Mouse (Mus musculus): ENCODE measurements at regions not wholly inside any gene's neighbourhood (a gene's known extent, or its start where the extent isn't known, plus 50 kb on each side); places are given as distances from the start of the nearest gene placed in this dataset.

DNA sequence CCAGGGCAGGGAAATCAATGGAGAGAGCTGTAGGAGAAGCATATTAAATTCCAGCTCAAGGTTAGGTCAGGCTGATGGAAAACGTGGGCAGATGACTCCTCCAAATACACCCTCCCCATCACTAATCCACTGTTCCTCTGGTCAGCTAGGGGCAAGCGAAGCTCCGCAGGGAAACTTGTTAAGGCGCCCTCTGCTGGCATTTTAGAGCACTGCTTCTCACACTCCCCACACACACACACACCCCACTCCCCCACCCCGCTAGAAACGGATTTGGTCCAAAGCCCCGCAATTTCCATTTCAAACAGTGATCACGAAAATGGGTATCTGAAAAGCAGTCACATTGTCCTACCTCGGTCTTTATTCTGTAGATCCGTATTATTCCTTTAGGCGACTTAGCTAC lies 259.0 kb upstream of the Gpc5 start:
- Histone ChIP-seq H3K9me3 (ENCODE audit: control insufficient read depth, low read length) (no peaks in the 10 kb centered on the region), H3K4me3 (ENCODE audit: low read length) (no peak overlapping the region), H3K9ac (ENCODE audit: low read depth, low read length) (no peak overlapping the region), H3K27me3 (replicated peaks; ENCODE audit: control insufficient read depth, insufficient read depth, low read length) (no peaks in the 10 kb centered on the region), H3K27ac (ENCODE audit: low read depth, low read length) (no peak overlapping the region), H3K4me2 (ENCODE audit: low read length) (no peak overlapping the region), H3K36me3 (ENCODE audit: control insufficient read depth, insufficient read depth, low read length) (no peaks in the 10 kb centered on the region), H3K4me1 (ENCODE audit: control insufficient read depth, insufficient read depth, low read depth, low read length) (no peaks in the 10 kb centered on the region)
- WGBS = 51% methylated on average over 11 of the region's 11 CpGs
- no peak for ATAC-seq

DNA sequence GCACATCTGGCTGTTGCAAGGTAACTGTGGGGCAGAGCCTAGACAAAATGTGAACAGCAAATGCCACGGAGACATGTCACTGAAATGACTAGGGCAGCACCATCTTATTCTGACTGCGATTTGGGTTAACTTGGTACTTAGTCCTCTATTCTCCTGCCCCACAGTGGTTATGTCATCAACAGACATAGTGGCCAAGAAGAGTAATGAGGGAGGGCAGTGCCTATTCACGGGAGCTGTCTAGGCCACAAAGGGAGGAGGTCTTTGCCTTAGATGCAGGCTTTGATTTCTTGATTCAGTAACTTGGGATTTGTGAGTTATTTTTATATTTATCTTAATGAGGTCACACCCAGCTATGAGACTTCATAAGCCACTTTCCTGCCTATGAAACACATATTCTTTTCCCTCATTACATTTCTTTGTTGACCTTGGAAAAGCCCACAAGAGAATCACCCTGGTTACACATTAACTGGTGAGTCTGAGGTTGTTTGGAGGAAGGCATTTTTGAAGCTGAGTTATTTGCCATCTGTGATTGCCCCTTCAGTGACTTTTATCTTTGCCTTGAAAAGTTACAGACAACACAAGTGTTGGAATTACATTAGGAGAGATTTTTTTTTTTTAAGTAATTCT lies 255.2 kb upstream of the Gpc5 start:
- 39% methylated on average over 3 of the region's 3 CpGs for whole genome bisulfite sequencing

DNA sequence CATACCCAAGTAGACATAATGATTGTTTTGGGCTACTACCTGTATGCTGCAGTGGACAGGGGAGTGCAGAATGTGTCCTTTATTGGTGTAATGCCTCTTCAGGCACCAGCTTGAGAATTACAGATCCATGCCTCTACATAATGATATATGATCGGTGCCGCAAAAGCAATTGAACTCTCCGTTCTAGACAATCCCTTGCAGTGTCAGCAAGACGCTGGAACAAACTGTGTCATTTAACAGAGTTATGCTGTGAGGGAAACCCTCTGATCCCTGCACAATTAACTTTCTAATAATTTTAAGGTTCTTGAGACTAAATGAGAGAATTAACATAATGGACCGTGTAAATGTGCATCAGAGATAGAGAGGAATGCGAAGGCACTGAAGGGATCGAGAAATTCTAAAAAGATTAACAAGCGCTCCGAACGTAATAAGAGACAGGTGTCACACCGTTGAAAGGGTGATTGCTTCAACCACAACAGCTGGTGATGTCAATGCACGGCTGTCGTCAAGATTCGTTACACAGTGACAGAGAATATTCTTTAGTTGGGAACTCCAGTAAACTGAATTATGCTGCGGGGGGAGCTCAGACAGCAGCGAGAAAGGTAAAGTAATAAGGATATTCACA lies 254.3 kb upstream of the Gpc5 start:
- H3K4me3 ChIP-seq (ENCODE audit: low read length) = no peak overlapping the region
- ATAC-seq = peak; percentile 71

More for the DNA sequence above, 255.2 kb upstream of the Gpc5 start:
- no peak overlapping the region for H3K4me2 ChIP-seq (ENCODE audit: low read length)
- H3K9me3 ChIP-seq (ENCODE audit: control insufficient read depth, low read length) = no peaks in the 10 kb centered on the region
- no peak overlapping the region for H3K27ac ChIP-seq (ENCODE audit: low read depth, low read length)
- H3K9ac ChIP-seq (ENCODE audit: low read depth, low read length) = no peak overlapping the region
- ATAC-seq = no peak
- no peak overlapping the region for H3K4me3 ChIP-seq (ENCODE audit: low read length)
- no peaks in the 10 kb centered on the region for H3K27me3 ChIP-seq (replicated peaks; ENCODE audit: control insufficient read depth, insufficient read depth, low read length)
- no peaks in the 10 kb centered on the region for H3K36me3 ChIP-seq (ENCODE audit: control insufficient read depth, insufficient read depth, low read length)
- no peaks in the 10 kb centered on the region for H3K4me1 ChIP-seq (ENCODE audit: control insufficient read depth, insufficient read depth, low read depth, low read length)

DNA sequence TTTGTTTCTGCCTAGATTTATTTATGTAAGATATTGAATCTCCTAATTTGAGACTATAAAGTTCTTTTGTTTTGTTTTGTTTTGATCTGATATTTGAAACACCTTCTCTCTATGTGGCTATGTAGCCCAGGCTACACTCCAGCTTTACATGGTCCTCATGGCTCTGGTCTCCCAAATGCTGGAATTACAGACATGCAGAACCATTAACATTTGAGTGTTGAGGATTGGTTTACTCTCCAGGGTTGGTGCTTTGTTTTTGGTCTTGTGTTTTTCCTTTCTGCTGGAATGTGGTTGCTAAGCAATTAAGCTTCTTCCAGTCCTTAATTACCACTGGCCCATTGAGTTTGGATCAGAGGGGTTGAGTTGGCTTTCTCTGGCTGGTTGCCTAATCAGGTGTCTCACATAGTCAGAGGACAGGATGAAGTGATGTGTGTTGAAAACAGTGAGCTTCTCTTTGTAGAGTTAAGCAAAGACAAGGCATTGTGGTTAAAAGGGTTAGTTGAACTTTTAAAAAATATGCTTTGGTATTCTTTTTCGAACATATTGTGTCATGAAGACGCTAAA lies 252.6 kb upstream of the Gpc5 start:
- Histone ChIP-seq H3K9me3 (ENCODE audit: control insufficient read depth, low read length) (no peaks in the 10 kb centered on the region), H3K4me3 (ENCODE audit: low read length) (no peak overlapping the region), H3K27me3 (replicated peaks; ENCODE audit: control insufficient read depth, insufficient read depth, low read length) (no peaks in the 10 kb centered on the region), H3K4me1 (ENCODE audit: control insufficient read depth, insufficient read depth, low read depth, low read length) (no peaks in the 10 kb centered on the region; the same call in 1 of the 2 replicates), H3K27ac (ENCODE audit: low read depth, low read length) (no peak overlapping the region), H3K9ac (ENCODE audit: low read depth, low read length) (no peak overlapping the region), H3K4me2 (ENCODE audit: low read length) (no peak overlapping the region), H3K36me3 (ENCODE audit: control insufficient read depth, insufficient read depth, low read length) (no peaks in the 10 kb centered on the region)
- WGBS = 80% methylated on average over 2 of the region's 2 CpGs
- no peak for ATAC-seq

More for the DNA sequence above, 254.3 kb upstream of the Gpc5 start:
- no peak overlapping the region for H3K9ac ChIP-seq (ENCODE audit: low read depth, low read length)
- H3K27ac ChIP-seq (ENCODE audit: low read depth, low read length) = no peak overlapping the region
- WGBS = 24% methylated on average over 16 of the region's 16 CpGs
- H3K9me3 ChIP-seq (ENCODE audit: control insufficient read depth, low read length) = no peaks in the 10 kb centered on the region
- H3K36me3 ChIP-seq (ENCODE audit: control insufficient read depth, insufficient read depth, low read length) = no peaks in the 10 kb centered on the region
- no peaks in the 10 kb centered on the region for H3K27me3 ChIP-seq (replicated peaks; ENCODE audit: control insufficient read depth, insufficient read depth, low read length)
- peak overlapping the region; percentile 42 for H3K4me2 ChIP-seq (ENCODE audit: low read length)
- no peaks in the 10 kb centered on the region for H3K4me1 ChIP-seq (ENCODE audit: control insufficient read depth, insufficient read depth, low read depth, low read length)

DNA sequence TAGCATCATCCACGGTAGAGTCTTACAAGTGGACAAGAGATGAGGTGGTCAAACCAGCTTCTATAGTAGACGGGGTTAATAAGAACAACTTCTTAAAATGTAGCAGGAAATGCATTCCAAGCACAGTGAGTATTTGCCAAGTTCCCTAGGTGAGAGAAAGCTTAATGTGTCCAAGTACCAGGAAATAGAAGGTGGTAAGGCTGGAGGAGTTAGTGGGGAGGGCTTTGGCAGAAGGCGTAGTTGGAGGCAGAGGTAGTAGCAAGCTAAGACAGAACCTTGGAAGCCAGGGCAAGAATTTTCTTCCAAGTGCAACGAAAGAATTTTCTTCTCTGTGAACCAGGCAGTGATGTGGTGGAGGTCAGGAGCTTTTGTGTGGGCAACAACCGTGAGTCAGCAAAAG lies 251.2 kb upstream of the Gpc5 start:
- no peak for ATAC-seq
- no peak overlapping the region for H3K4me3 ChIP-seq (ENCODE audit: low read length)
- no peak overlapping the region for H3K27ac ChIP-seq (ENCODE audit: low read depth, low read length)
- no peaks in the 10 kb centered on the region for H3K36me3 ChIP-seq (ENCODE audit: control insufficient read depth, insufficient read depth, low read length)
- H3K9ac ChIP-seq (ENCODE audit: low read depth, low read length) = no peak overlapping the region
- 90% methylated on average over 5 of the region's 5 CpGs for WGBS
- no peaks in the 10 kb centered on the region for H3K9me3 ChIP-seq (ENCODE audit: control insufficient read depth, low read length)
- H3K27me3 ChIP-seq (replicated peaks; ENCODE audit: control insufficient read depth, insufficient read depth, low read length) = no peaks in the 10 kb centered on the region
- H3K4me1 ChIP-seq (ENCODE audit: control insufficient read depth, insufficient read depth, low read depth, low read length) = no peaks in the 10 kb centered on the region; the same call in 1 of the 2 replicates
- no peak overlapping the region for H3K4me2 ChIP-seq (ENCODE audit: low read length)

DNA sequence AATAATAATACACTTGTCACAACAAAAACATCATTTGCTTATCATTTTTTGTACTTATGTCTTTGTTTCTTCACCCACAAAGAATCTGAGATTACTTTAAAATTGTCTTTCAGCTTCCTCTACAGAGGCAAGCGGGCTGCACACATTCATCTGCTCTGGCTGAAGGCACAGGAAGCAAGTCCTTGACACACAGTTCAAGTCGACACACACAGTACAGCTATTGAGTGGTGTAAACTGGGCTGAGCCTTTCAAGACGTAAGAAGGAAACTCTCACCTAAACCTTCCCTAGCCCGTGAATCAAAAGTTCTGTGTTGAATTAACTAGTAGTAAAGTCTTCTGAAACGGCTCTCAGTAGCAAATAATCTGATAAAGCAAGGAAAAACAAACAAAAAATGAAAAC lies 250.5 kb upstream of the Gpc5 start:
- WGBS = 74% methylated on average over 5 of the region's 5 CpGs
- no peak for ATAC-seq

DNA sequence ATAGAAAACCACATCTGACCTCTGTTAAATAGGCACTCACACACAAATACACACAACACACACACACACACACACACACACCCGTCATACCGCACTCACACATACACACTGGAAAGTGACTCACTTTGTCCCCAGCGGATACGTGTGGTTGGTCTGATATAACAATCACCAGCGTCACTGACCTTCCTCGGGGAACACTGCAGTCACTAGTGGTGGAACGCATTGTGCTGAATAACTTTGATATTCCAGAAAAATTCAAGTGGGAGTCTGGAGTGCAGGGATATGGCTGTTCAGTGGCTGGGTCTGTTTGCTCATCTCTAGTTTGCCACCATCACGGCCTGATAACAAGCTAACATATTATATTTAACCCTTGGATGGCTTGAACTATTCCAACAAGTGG lies 249.7 kb upstream of the Gpc5 start:
- 82% methylated on average over 8 of the region's 8 CpGs for WGBS
- Histone ChIP-seq H3K27me3 (replicated peaks; ENCODE audit: control insufficient read depth, insufficient read depth, low read length) (no peaks in the 10 kb centered on the region), H3K27ac (ENCODE audit: low read depth, low read length) (no peak overlapping the region), H3K4me2 (ENCODE audit: low read length) (no peak overlapping the region), H3K36me3 (ENCODE audit: control insufficient read depth, insufficient read depth, low read length) (no peaks in the 10 kb centered on the region), H3K4me3 (ENCODE audit: low read length) (no peak overlapping the region), H3K9me3 (ENCODE audit: control insufficient read depth, low read length) (no peaks in the 10 kb centered on the region), H3K9ac (ENCODE audit: low read depth, low read length) (no peak overlapping the region), H3K4me1 (ENCODE audit: control insufficient read depth, insufficient read depth, low read depth, low read length) (no peaks in the 10 kb centered on the region; the same call in 1 of the 2 replicates)
- no peak for ATAC-seq

More for the DNA sequence above, 250.5 kb upstream of the Gpc5 start:
- no peak overlapping the region for H3K27ac ChIP-seq (ENCODE audit: low read depth, low read length)
- no peak overlapping the region for H3K4me3 ChIP-seq (ENCODE audit: low read length)
- no peaks in the 10 kb centered on the region for H3K27me3 ChIP-seq (replicated peaks; ENCODE audit: control insufficient read depth, insufficient read depth, low read length)
- no peaks in the 10 kb centered on the region; the same call in 1 of the 2 replicates for H3K4me1 ChIP-seq (ENCODE audit: control insufficient read depth, insufficient read depth, low read depth, low read length)
- no peak overlapping the region for H3K9ac ChIP-seq (ENCODE audit: low read depth, low read length)
- H3K36me3 ChIP-seq (ENCODE audit: control insufficient read depth, insufficient read depth, low read length) = no peaks in the 10 kb centered on the region
- H3K4me2 ChIP-seq (ENCODE audit: low read length) = no peak overlapping the region
- no peaks in the 10 kb centered on the region for H3K9me3 ChIP-seq (ENCODE audit: control insufficient read depth, low read length)

DNA sequence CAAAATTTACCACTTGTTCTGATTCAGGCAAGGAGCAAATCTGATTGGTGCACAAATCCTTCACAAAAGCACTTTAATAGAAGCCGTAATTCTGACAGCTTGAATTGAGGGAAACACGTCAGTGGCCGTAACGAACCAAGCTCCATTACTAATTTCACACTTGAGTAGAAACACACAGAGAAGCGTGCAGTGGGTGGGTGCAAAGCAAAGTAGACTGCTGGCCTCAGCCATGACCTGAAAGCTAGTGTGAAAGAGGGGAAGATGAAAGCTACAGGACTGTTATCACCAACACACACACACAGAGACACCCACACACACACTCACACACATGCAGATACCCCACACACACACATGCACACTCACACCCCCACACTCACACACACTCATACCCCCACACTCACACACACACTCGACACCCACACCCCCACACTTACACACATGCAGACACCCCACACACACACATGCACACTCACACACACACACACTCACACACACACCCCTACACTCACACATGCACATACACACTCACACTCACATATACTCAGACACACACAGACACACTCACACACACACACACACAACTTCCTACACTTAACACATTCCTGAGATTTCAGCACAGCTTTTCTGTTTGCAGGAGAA lies 248.8 kb upstream of the Gpc5 start:
- Histone ChIP-seq H3K4me1 (ENCODE audit: control insufficient read depth, insufficient read depth, low read depth, low read length) (no peaks in the 10 kb centered on the region; the same call in 1 of the 2 replicates), H3K4me3 (ENCODE audit: low read length) (no peak overlapping the region), H3K27me3 (replicated peaks; ENCODE audit: control insufficient read depth, insufficient read depth, low read length) (no peaks in the 10 kb centered on the region), H3K27ac (ENCODE audit: low read depth, low read length) (no peak overlapping the region), H3K9me3 (ENCODE audit: control insufficient read depth, low read length) (no peaks in the 10 kb centered on the region), H3K36me3 (ENCODE audit: control insufficient read depth, insufficient read depth, low read length) (no peaks in the 10 kb centered on the region), H3K4me2 (ENCODE audit: low read length) (no peak overlapping the region), H3K9ac (ENCODE audit: low read depth, low read length) (no peak overlapping the region)
- WGBS = 28% methylated on average over 6 of the region's 6 CpGs
- no peak for ATAC-seq

DNA sequence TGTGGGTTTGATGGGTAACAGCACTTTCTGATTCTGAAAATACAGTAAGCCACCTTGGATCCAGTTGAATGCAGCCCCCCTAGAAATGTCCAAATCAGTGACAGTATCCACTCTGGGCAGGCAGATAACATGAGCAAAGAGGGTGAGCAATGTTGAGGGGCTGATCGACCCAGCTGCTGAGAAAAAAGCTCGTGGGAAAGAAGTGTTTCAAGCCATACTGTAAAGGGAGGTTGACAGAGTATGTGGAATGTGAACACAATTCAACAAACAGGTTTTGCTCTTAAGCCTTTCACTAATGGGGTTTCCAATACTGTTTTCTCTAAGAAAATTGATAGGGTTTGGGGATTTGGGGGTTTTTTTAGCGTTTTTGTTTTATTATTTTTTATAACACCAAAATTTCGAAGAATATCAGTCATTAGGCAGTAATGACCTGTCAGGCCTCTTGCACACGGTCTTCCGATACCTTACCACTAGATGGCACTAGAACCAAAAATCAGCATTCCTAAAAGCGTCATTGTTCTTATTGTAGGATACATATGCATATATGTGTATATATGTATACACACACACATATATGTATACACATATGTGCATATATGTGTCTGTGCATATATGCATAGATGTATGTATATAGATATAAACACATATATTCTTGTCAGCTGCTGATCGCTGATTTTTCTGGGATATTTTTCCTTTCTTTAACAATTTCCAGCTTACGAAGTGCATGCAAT lies 237.5 kb upstream of the Gpc5 start:
- H3K27ac ChIP-seq (ENCODE audit: low read depth, low read length) = no peak overlapping the region
- no peak overlapping the region for H3K4me2 ChIP-seq (ENCODE audit: low read length)
- H3K36me3 ChIP-seq (ENCODE audit: control insufficient read depth, insufficient read depth, low read length) = no peaks in the 10 kb centered on the region
- H3K9me3 ChIP-seq (ENCODE audit: control insufficient read depth, low read length) = no peaks in the 10 kb centered on the region
- 26% methylated on average over 9 of the region's 9 CpGs for WGBS
- H3K27me3 ChIP-seq (replicated peaks; ENCODE audit: control insufficient read depth, insufficient read depth, low read length) = no peaks in the 10 kb centered on the region
- peak; percentile 52 for ATAC-seq
- H3K9ac ChIP-seq (ENCODE audit: low read depth, low read length) = no peak overlapping the region
- no peaks in the 10 kb centered on the region for H3K4me1 ChIP-seq (ENCODE audit: control insufficient read depth, insufficient read depth, low read depth, low read length)
- no peak overlapping the region for H3K4me3 ChIP-seq (ENCODE audit: low read length)

Data from hindbrain, embryonic 16.5 days (tissue).